Mouse (Mus musculus) midbrain, embryonic 14.5 days (tissue): Measurements from ENCODE around the gene Rflnb. TPM values are rescaled to one million over a fixed set of nuclear protein-coding genes. Genes with fewer than 3 reads are reported as not detected.
A peak's percentile ranks its signal among the peaks of the same experiment; 100 is the strongest.
"Not testable (repeated sequence)": the region's sequence is repeated elsewhere in the genome, so short reads cannot be mapped to it uniquely, and the experiment has no call there.

Experiments
- ATAC-seq: fragments of 200-750 bp; cut with Nextera tagmentation; 2 replicates; pipeline ENCODE4 v1.8.0; 2017; ENCODE audit warnings: moderate number of reproducible peaks, moderate library complexity; ENCODE audit not compliant: low FRiP score, low TSS enrichment
- DNase-seq: peaks from one replicate; pipeline ENCODE4 v3.0.0-alpha.2; 2015
- H3K27ac ChIP-seq: fragments of 300-500 bp; sonication (generic); replicated peaks from 2 replicates; pipeline ENCODE4 v1.5.1; 2014; ENCODE audit warnings: mild to moderate bottlenecking, low read depth, low read length, moderate library complexity
- H3K27me3 ChIP-seq: fragments of 300-500 bp; sonication (generic); 2 replicates; pipeline ENCODE4 v1.6.1; 2014; ENCODE audit warnings: low read length, control low read depth, mixed read lengths; ENCODE audit not compliant: control insufficient read depth, insufficient read depth
- H3K36me3 ChIP-seq: fragments of 300-500 bp; sonication (generic); 2 replicates; pipeline ENCODE4 v1.6.1; 2014; ENCODE audit warnings: low read length, control low read depth; ENCODE audit not compliant: control insufficient read depth, insufficient read depth
- H3K4me1 ChIP-seq: fragments of 300-500 bp; sonication (generic); 2 replicates; pipeline ENCODE4 v1.6.1; 2014; ENCODE audit warnings: mild to moderate bottlenecking, antibody characterized with exemption, low read length, control low read depth; ENCODE audit not compliant: control insufficient read depth, insufficient read depth
- H3K4me2 ChIP-seq: fragments of 300-500 bp; sonication (generic); 2 replicates; pipeline ENCODE4 v1.6.1; 2014; ENCODE audit warnings: mild to moderate bottlenecking, low read length, moderate library complexity
- H3K4me3 ChIP-seq: fragments of 300-500 bp; sonication (generic); replicated peaks from 2 replicates; pipeline ENCODE4 v1.5.1; 2014; ENCODE audit warnings: low read depth, low read length
- H3K9ac ChIP-seq: fragments of 300-500 bp; sonication (generic); replicated peaks from 2 replicates; pipeline ENCODE4 v1.6.1; 2014; ENCODE audit warnings: mild to moderate bottlenecking, low read length, moderate library complexity
- H3K9me3 ChIP-seq: fragments of 300-500 bp; sonication (generic); 2 replicates; pipeline ENCODE4 v1.6.1; 2016; ENCODE audit warnings: low read length, control low read depth, mixed read lengths; ENCODE audit not compliant: control insufficient read depth
- WGBS: fragments of 180-500 bp; shearing (Covaris S2); extraction: QIAGEN DNeasy Blood & Tissue Kit; methylation state at CpG from one replicate; pipeline ENCODE4 v1.1.7; 2014; 5-methylcytosine and 5-hydroxymethylcytosine counted together
- polyA plus RNA-seq: library from polyadenylated mRNA; unstranded; fragments of >200 nt; fragmentation: Nextera tagmentation; extraction: Ambion mirVana; gene quantifications from 2 replicates; pipeline ENCODE4 v1.2.1, GENCODE M21; 2014

Rflnb gene
- polyA plus RNA-seq, 1 experiment from 2014 or later, result 7.7 TPM

GRCm38 (mm10) chr11:76008162-76008561 is 19.4 kb downstream of the Rflnb start:
- no peak overlapping the region for H3K4me2 ChIP-seq
- H3K4me3 ChIP-seq, result no peak overlapping the region
- H3K27ac ChIP-seq, result no peak overlapping the region
- no peaks in the 10 kb centered on the region for H3K27me3 ChIP-seq
- no peak overlapping the region for H3K9ac ChIP-seq
- no peak for ATAC-seq
- DNase-seq, result no peak
- H3K36me3 ChIP-seq, result no peaks in the 10 kb centered on the region
- no peaks in the 10 kb centered on the region for H3K9me3 ChIP-seq
- no peaks in the 10 kb centered on the region for H3K4me1 ChIP-seq
- WGBS, result 82% methylated on average over 2 of the region's 2 CpGs

GRCm38 (mm10) chr11:76004276-76004675 is 23.3 kb downstream of the Rflnb start:
- H3K36me3 ChIP-seq, H3K9me3 ChIP-seq, H3K4me1 ChIP-seq, DNase-seq, H3K4me2 ChIP-seq, H3K4me3 ChIP-seq, H3K9ac ChIP-seq, ATAC-seq, H3K27ac ChIP-seq, H3K27me3 ChIP-seq: not testable (repeated sequence)
- 91% methylated on average over 7 of the region's 7 CpGs for WGBS

- WGBS, result 59% methylated on average over 3 of the region's 3 CpGs
- DNase-seq, result no peak
- Histone ChIP-seq H3K4me1 (0 out of 2 replicates have a peak, but pooled peaks cover 8% of the 10 kb centered on the region), H3K27ac (no peak overlapping the region), H3K4me3 (no peak overlapping the region), H3K9me3 (no peaks in the 10 kb centered on the region), H3K27me3 (no peaks in the 10 kb centered on the region), H3K36me3 (no peaks in the 10 kb centered on the region), H3K4me2 (no peak overlapping the region), H3K9ac (no peak overlapping the region)
- no peak for ATAC-seq
Observed at GRCm38 (mm10) chr11:76001237-76001878, 26.2 kb downstream of the Rflnb start.

GRCm38 (mm10) chr11:76000701-76001100 is 26.9 kb downstream of the Rflnb start:
- DNase-seq, result no peak
- H3K27me3 ChIP-seq, result no peaks in the 10 kb centered on the region
- WGBS, result 88% methylated on average over 5 of the region's 5 CpGs

GRCm38 (mm10) chr11:75999440-76000155 is 28.0 kb downstream of the Rflnb start, which contains the start of gene 1700016K19Rik:
1700016K19Rik (plus strand) TSS chr11:75999912.
- Histone ChIP-seq H3K4me3 (peak within 1 kb of the TSS; percentile 48), H3K27me3 (no peaks in the 10 kb centered on the region), H3K4me1 (0 out of 2 replicates have a peak, but pooled peaks cover 8% of the 10 kb centered on the region), H3K27ac (no peak within 1 kb of the TSS), H3K9me3 (no peaks in the 10 kb centered on the region), H3K4me2 (peak within 1 kb of the TSS; percentile 72), H3K36me3 (no peaks in the 10 kb centered on the region), H3K9ac (peak within 1 kb of the TSS; percentile 42; the same call in 1 of the 2 replicates)
- ATAC-seq, result peak; percentile 62
- peak; percentile 93 for DNase-seq
- WGBS, result 13% methylated on average over 34 of the region's 36 CpGs

More at GRCm38 (mm10) chr11:76000701-76001100, 26.9 kb downstream of the Rflnb start:
- Histone ChIP-seq H3K4me2 (no peak overlapping the region), H3K27ac (no peak overlapping the region), H3K36me3 (no peaks in the 10 kb centered on the region), H3K4me1 (0 out of 2 replicates have a peak, but pooled peaks cover 8% of the 10 kb centered on the region), H3K9me3 (no peaks in the 10 kb centered on the region), H3K9ac (no peak overlapping the region), H3K4me3 (no peak overlapping the region)
- no peak for ATAC-seq

GRCm38 (mm10) chr11:75994357-75994756 is 33.2 kb downstream of the Rflnb start:
- ATAC-seq, result no peak
- H3K4me1 ChIP-seq, result 0 out of 2 replicates have a peak, but pooled peaks cover under 1% of the 10 kb centered on the region
- WGBS, result 36% methylated on average over 9 of the region's 9 CpGs
- H3K27ac ChIP-seq, result no peak overlapping the region
- no peak for DNase-seq
- no peak overlapping the region for H3K4me3 ChIP-seq
- H3K36me3 ChIP-seq, result no peaks in the 10 kb centered on the region
- no peaks in the 10 kb centered on the region for H3K27me3 ChIP-seq
- H3K9ac ChIP-seq, result no peak overlapping the region
- no peak overlapping the region for H3K4me2 ChIP-seq
- H3K9me3 ChIP-seq, result no peaks in the 10 kb centered on the region

GRCm38 (mm10) chr11:75992481-75992880 is 35.1 kb downstream of the Rflnb start:
- H3K4me1 ChIP-seq, result no peaks in the 10 kb centered on the region
- no peak overlapping the region for H3K9ac ChIP-seq
- no peaks in the 10 kb centered on the region for H3K36me3 ChIP-seq
- H3K4me2 ChIP-seq, result no peak overlapping the region
- WGBS, result 91% methylated on average over 8 of the region's 8 CpGs
- no peak overlapping the region for H3K4me3 ChIP-seq
- no peaks in the 10 kb centered on the region for H3K27me3 ChIP-seq
- DNase-seq (no peak), ATAC-seq (no peak)
- H3K9me3 ChIP-seq, result no peaks in the 10 kb centered on the region
- H3K27ac ChIP-seq, result no peak overlapping the region

- H3K4me1 ChIP-seq, result no peaks in the 10 kb centered on the region
- no peak overlapping the region for H3K4me3 ChIP-seq
- H3K4me2 ChIP-seq, result no peak overlapping the region
- no peaks in the 10 kb centered on the region for H3K9me3 ChIP-seq
- H3K36me3 ChIP-seq, result no peaks in the 10 kb centered on the region
- no peaks in the 10 kb centered on the region for H3K27me3 ChIP-seq
- ATAC-seq (no peak), DNase-seq (no peak)
- no peak overlapping the region for H3K9ac ChIP-seq
- WGBS, result 88% methylated on average over 8 of the region's 8 CpGs
- H3K27ac ChIP-seq, result no peak overlapping the region
Observed at GRCm38 (mm10) chr11:75991911-75992310, 35.7 kb downstream of the Rflnb start.
